Mouse (Mus musculus): ENCODE data around the gene Dmrtc2.
"Not testable (repeated sequence)": the region's sequence is repeated elsewhere in the genome, so short reads cannot be mapped to it uniquely, and the experiment has no call there.

Gene Dmrtc2

DNA sequence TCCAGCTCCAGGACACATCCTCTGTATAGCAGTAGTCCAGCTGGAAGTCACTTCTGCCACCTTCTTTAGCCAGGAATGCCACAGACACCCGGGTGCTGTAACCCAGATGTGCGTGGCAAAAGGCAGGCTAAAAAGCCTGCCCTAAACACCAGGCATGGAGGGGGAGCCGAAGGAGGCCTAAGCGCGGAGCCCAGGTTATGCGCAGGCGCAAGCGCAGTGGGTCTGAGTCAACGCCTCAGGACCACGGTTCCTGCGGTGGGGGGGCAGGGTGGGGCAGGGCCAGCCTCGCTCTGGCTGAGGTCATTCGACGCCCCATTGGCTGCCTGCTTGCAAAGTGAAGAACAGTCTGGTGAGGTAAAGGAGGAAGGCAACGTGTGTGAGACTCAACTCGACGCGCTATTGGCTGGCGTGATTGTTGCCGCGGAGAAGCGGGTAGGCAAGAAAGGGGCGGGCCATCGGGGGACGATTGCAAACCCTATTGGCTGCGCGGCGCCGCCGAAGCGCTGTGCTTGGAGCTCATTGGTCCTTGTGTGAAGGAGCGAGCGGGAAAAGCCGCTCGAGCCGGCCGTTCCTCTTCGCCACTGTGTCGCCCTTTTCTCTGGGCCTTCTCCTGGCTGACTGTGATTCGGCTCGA is at the start of gene Dmrtc2, which contains the start of gene Lypd4:
Dmrtc2 (plus strand) TSS at position 526 of the 634 bp plus-strand sequence.
Lypd4 (minus strand) TSS at position 410 of the 634 bp plus-strand sequence.
- no peak for DNase-seq

DNA sequence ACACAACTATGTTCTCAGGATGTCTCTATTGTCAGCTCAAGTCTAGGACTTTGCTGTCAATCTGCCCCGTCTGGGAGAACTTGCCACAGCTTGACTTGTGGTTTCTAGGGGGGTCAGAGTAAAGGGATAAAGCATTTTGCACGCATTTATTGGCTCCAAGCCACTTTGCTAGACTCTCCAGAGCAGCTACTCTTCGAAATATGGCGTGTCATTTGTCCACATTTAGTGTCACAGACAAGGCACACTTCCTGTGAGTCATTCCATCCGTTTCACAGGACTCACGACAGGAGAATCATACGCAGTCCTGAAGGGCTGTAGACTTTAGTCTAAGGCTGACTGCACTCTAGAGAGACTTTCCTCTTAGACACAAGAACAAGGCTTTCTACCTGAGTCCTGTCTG is 45.4 kb upstream of the Dmrtc2 start:
- no peak for DNase-seq

DNA sequence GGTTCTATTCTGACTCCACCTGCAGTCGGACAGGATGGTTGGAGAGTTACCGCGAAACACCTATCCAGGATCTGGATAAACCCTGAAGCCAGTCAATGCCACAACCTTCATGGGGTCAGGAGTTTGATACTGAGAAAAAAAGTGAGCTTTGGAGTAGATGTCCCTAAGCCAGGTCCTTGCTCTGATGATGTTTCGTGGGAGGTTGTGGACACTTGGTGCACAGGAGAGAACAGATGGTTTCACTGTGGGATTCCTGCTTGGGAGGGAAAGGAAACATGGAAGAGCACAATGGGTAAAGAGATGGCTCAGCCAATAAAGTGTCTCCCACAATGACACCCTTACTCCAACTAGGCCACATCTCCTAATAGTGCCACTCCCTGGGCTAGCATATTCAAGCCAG is 42.7 kb upstream of the Dmrtc2 start:
- no peak for DNase-seq

DNA sequence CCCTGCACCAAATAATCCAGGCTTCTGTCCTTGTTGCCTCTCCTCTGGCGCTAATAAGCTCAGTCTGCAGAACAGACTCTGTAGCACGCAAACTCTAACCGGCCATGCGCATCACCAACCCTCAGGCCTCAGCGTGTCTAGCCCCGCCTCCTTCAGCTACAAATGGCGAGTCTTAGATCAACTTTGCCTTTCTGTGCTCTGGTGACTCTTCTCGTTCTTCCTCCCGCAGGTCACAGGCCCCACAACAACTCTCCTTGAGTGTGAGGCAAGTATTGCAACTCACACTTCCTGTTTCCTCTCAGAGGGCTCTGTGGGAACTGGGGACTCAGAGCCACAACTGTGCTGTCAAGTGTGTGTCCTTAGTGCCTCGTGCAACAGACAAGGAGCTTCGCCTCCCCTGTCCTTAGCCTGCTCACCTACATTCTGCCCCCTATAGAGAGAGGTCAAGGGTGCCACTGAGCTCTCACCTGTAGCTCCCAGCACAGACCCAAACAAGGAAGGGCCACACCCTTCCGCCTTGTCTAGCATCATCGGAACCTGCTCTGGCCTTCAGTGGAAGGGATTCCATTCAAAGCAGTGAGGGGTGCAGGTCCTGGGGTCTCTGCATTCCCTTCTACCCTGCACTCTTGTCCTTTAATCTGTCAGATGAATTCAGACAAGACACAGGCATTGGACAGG is 31.0 kb upstream of the Dmrtc2 start:
- not testable (repeated sequence) for DNase-seq

DNA sequence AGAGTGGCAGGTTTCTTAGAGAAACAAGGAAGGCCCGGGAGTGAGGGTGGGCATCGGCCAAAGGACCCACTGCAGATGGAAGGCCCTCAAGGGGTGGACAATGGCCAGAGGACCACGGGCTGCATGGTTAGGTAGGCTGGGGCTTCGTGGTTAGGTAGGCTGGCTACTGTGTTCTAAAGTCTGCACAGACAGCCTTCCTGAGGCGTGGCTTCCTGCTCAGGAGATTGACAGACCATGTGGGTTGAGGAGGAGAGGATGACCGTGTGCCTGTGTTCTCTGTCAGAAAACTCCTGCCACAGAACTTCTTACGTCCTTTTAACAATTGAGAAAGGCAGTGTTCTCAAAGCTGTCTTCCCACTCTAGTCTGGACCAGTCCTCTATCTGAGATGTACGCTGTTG is 30.4 kb upstream of the Dmrtc2 start:
- no peak for DNase-seq

- no peak for DNase-seq
Measured at GRCm38 (mm10) chr7:24840331-24840730, 29.5 kb upstream of the Dmrtc2 start.

- DNase-seq: no peak
Measured at GRCm38 (mm10) chr7:24841009-24841408, 28.8 kb upstream of the Dmrtc2 start.

- DNase-seq: no peak
Measured at GRCm38 (mm10) chr7:24844144-24844543, 25.7 kb upstream of the Dmrtc2 start.

GRCm38 (mm10) chr7:24845181-24845580 is 24.7 kb upstream of the Dmrtc2 start:
- DNase-seq: no peak

GRCm38 (mm10) chr7:24845713-24846112 is 24.1 kb upstream of the Dmrtc2 start:
- DNase-seq: no peak

- not testable (repeated sequence) for DNase-seq
Measured at GRCm38 (mm10) chr7:24846576-24846975, 23.3 kb upstream of the Dmrtc2 start.

DNA sequence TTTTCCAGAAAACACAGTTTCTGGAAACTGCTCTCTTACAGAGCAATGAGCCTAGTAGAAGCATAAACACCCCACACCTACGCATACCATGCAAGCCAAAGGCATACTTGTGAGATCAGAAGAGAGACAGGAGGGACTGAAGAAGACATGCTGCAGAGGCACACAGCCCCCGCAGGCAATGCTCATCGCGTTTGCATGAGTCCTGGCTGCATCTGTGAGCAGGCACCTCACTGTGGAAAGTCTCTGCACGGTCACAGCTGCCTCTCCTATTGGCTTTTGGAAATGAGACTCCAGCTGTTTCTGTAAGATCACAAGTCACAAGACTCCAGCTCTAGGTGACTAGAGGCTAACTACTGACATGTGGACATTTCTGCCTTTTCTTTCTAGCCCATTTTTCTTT is 19.7 kb upstream of the Dmrtc2 start:
- DNase-seq: peak; percentile 62

GRCm38 (mm10) chr7:24850899-24851303 is 19.0 kb upstream of the Dmrtc2 start:
- no peak for DNase-seq

- DNase-seq: no peak
Measured at GRCm38 (mm10) chr7:24851596-24852325, 18.1 kb upstream of the Dmrtc2 start.

- DNase-seq: no peak
Measured at GRCm38 (mm10) chr7:24852557-24853232, 17.2 kb upstream of the Dmrtc2 start.

- DNase-seq: no peak
Measured at GRCm38 (mm10) chr7:24853233-24853563, 16.7 kb upstream of the Dmrtc2 start.

DNA sequence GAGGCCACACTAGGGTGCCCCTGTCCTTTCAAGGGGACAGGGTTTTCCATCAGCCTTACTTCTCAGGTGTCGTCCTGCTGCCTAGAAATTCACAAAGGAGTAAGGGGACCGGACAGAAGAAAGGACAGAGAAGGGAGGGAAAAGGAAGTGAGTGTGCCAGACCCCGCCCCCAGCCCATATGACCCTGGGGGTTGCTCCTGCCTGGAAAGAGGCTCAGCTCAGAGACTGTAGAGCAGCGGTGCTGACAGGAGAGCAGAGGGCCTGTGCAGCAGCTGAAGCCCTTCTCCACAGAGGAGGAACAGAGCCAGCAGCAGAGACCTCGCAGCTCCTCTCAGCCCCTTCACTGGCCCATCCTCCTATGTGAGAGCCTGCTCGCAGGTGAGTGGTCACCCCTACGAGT is 16.2 kb upstream of the Dmrtc2 start:
- no peak for DNase-seq

DNA sequence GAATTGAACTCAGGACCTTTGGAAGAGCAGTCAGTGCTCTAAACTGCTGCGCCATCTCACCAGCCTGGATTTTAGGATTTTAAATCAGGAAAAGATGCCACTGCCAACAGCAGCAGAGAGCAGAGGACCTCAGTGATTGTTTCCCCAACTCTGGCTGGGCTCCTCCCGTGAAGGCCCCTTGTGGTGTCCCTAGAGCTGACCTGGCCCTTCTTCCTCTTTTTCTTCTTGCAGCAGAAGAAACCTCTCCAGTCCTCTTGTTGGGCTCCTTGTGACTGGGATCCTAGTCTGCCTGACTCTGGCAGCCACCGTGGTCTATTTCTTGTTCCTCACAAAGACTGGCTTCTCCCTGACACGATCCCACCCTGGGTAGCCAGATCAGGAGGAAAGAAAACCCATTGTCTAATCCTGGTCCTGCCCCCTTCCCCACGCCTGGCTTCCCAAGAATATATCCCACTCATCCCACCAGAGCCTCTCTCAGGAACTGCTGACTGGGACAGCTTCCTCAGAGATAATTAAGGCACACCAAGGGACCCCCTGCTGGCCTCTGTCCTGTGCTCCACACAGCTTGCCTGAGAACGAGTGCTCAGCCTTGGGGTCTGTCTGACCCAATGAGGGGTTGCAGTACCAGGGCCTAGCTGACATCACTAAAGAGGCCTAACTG is 13.3 kb upstream of the Dmrtc2 start:
- DNase-seq: no peak

DNA sequence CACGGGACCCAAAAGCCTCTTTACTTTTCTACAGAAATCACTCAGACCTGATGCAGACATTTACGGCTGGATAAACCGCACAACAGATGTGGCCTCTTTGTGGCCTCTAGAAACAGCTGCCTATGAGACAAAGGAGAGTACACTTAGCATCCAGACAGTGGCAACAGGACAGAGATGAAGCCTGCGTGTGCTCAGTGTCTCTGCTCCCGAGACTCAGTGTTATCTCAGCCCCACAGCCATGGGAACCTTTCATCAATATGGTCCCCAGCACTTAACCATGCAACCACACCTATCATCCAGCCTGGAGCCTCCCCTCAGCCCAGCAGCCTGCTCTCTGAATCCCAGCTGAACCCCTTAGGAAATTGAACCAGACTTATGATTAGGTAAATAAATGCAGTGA is 10.6 kb upstream of the Dmrtc2 start:
- no peak for DNase-seq

GRCm38 (mm10) chr7:24861913-24862312 is 7.9 kb upstream of the Dmrtc2 start, which contains the start of gene Gm9844:
Gm9844 (plus strand) TSS chr7:24862213.
- DNase-seq: no peak

DNA sequence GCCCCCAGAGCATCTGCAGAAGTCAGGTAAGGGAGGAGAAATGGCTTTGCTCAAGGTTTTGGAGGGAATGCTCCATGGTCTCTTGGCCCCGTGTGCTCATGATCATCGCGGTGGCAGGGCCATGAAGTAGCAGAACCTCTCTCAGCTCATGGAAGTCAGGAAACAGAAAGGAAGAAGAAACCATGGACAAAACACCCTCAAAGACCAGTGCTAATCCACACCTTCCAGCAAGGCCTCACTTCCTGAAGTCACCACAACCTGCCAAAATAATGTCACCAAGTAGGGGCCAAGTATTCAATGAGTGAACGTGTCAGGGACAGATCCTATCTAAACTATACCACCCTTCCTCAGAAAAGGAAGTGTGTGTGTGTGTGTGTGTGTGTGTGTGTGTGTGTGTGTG is 7.0 kb upstream of the Dmrtc2 start:
- no peak for DNase-seq

GRCm38 (mm10) chr7:24864156-24864555 is 5.7 kb upstream of the Dmrtc2 start:
- DNase-seq: no peak

DNA sequence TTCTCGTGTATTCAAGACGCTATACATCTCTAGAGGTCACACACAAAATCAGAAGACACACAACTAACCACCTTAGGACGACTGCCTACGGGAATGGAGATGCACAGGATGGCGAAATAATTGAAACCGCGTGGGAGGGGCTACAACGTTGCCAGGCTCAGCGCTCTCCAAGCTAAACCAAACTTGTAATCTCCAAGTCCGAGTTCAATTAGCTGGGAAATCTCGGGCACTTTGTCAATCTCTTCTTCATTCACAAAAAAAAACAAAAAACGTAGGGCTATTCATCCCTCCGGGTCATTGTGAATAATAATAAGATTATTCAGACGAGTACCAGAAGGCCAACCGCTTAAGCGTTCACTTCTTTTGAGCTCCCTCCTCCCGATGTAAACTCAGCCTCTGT is 777 bp upstream of the Dmrtc2 start:
- DNase-seq: no peak

Data from layer of hippocampus, adult 9-11 months (tissue).